Mouse (Mus musculus) NIH3T3 (cell line): Measurements from ENCODE around the gene Bora.
"Not testable (repeated sequence)": the region's sequence is repeated elsewhere in the genome, so short reads cannot be mapped to it uniquely, and the experiment has no call there.

Experiments used
- DNase-seq: peaks from one replicate; pipeline ENCODE4 v3.0.0-alpha.2; 2012; ENCODE audit warnings: low read depth

The Bora gene

GRCm38 (mm10) chr14:99046031-99046781 is at the start of gene Bora, which contains the start of gene Mzt1:
Gene Bora (plus strand): TSS chr14:99046222.
Gene Mzt1 (minus strand): TSS chr14:99046134.
- peak; percentile 96 for DNase-seq

GRCm38 (mm10) chr14:99010224-99010919 is 35.6 kb upstream of the Bora start:
- peak; percentile 8 for DNase-seq

GRCm38 (mm10) chr14:99010920-99011313 is 35.1 kb upstream of the Bora start:
- DNase-seq: no peak

- DNase-seq: no peak
These were observed 27.3 kb upstream of the Bora start for GRCm38 (mm10) chr14:99018691-99019090.

GRCm38 (mm10) chr14:99019136-99019808 is 26.8 kb upstream of the Bora start:
- DNase-seq: peak; percentile 3

- peak; percentile 32 for DNase-seq
These were observed 23.5 kb upstream of the Bora start for GRCm38 (mm10) chr14:99022346-99023086.

- DNase-seq: no peak
These were observed 16.0 kb upstream of the Bora start for GRCm38 (mm10) chr14:99029987-99030386.

GRCm38 (mm10) chr14:99031337-99031873 is 14.6 kb upstream of the Bora start:
- DNase-seq: no peak

GRCm38 (mm10) chr14:99032596-99032995 is 13.4 kb upstream of the Bora start:
- no peak for DNase-seq

GRCm38 (mm10) chr14:99034851-99035250 is 11.2 kb upstream of the Bora start:
- DNase-seq: not testable (repeated sequence)

- DNase-seq: no peak
These were observed 10.0 kb upstream of the Bora start for GRCm38 (mm10) chr14:99036039-99036438.

GRCm38 (mm10) chr14:99037703-99038102 is 8.3 kb upstream of the Bora start:
- no peak for DNase-seq

GRCm38 (mm10) chr14:99039308-99039707 is 6.7 kb upstream of the Bora start:
- DNase-seq: not testable (repeated sequence)

- DNase-seq: no peak
These were observed 4.6 kb upstream of the Bora start for GRCm38 (mm10) chr14:99041416-99041815.

- no peak for DNase-seq
These were observed 2.5 kb upstream of the Bora start for GRCm38 (mm10) chr14:99043499-99043898.

- DNase-seq: no peak
These were observed 1.9 kb upstream of the Bora start for GRCm38 (mm10) chr14:99044096-99044495.

- DNase-seq: no peak
These were observed 1.3 kb upstream of the Bora start for GRCm38 (mm10) chr14:99044718-99045117.

GRCm38 (mm10) chr14:99045378-99046030 is 518 bp upstream of the Bora start:
- peak; percentile 22 for DNase-seq

- peak; percentile 40 for DNase-seq
These were observed 760 bp downstream of the Bora start for GRCm38 (mm10) chr14:99046782-99047181.

GRCm38 (mm10) chr14:99058959-99059586 is 13.1 kb downstream of the Bora start:
- no peak for DNase-seq

GRCm38 (mm10) chr14:99060616-99061015 is 14.6 kb downstream of the Bora start:
- no peak for DNase-seq
